Mouse (Mus musculus): Measurements from ENCODE around the gene Fbxo39. TPM values are rescaled to one million over a fixed set of nuclear protein-coding genes. Genes with fewer than 3 reads are reported as not detected.

The Fbxo39 gene
- total RNA-seq, 2 experiments from 2014 or later, result not detected

DNA sequence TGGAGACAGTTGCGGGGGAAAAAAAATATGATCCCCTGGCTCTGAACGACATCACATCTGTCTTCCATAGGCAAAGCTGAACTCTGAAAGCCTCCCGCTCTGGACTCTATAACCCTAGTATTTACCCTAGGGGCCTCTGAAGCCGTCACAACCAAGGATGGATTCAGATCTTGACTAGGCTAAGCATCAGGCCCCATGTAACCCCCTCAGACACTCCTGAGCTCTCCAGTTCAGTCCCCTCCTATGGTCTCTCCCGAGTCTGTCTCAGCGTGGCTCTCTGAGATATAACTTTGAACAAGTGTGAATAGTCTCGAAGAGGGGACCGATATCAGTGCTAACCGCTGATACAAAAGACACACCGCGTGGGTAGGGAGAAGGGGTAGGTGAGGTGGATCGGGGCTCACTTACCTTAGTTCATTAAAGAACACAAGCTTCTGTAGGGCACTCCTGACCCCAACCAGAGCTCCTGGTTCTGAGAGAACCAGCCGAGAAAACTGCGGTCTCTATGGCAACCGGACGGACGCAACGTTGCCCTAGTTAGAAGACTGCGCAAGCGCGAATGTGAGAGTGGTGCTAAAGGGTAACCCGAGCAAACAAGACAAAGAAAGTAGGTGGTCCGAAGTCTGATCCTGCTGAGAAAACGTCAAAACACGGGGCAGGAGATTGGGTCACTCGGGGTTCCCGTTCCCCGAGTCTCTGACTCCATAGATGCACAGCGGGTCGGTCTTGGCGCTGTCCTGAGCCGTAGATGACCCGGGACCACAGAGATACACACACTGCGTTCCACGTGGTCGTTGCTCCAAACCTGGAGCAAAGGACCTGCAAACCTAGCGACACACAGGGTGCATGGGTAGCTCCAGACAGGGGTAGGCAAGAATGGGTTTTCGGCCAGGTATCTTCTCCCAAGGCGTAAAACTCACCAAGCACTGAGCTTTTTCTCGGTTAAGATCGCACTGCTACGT is 47.4 kb downstream of the Fbxo39 start:
- intact Hi-C loops (cut with DNase I), result no loop called here

DNA sequence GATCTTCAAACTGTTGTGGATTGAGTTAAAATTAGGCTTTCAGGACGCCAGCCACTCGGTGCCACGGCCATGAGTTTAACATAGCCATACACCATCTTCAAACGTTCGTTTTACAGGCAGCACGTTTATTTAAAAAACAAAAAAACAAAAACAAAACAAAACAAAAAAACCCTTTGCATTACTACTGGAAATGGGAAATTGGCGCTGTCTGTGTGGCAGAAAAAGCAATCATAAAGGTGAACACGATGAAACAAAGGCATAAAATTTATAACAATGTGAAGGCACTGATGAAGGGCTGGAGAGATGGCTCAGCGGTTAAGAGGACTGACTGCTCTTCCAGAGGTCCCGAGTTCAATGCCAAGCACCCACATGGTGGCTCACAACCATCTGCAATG is 48.1 kb downstream of the Fbxo39 start, which contains the start of gene Tekt1:
Tekt1 (minus strand) TSS at position 96 of the 395 bp plus-strand sequence.
- intact Hi-C loops (cut with DNase I), result no loop called here
- DNase-seq, result no peak

More for the DNA sequence above, 47.4 kb downstream of the Fbxo39 start:
- DNase-seq, result peak; percentile 45 to 66

DNA sequence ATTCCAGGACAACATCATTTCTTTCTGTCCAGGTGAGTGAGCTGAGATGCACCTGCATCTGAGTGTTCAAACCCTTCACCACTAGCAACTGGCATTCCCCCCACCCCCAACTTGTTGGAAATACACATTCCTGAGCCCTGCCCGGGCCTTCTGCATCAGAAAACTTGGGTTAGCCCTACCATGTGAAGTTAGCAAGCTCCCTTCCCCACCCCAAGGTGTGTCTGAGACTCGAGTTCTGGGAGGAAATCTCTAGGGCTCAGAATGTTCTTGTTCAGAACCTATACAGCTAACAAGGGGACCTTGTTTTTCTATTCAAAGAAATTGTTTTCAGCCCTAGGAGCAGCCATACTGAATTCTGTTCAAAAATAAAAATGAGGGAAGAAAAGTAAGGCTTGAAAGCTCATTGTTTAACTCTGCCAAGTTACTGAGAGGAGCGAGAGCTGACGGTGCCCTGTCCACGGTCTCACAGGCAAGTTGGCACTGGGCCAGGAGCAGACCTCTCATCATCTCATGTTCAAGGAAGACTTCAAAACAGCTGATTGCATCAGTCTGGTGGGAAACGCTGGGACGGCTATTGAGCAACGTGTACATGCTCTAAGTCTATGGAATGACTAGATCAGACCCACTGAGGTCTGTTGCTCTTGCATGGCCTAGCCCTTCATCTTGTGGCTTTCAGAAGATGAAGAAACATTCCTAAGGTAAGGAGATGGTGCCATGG is 49.4 kb downstream of the Fbxo39 start:
- no peak for DNase-seq
- intact Hi-C loops (cut with DNase I), result no loop called here

DNA sequence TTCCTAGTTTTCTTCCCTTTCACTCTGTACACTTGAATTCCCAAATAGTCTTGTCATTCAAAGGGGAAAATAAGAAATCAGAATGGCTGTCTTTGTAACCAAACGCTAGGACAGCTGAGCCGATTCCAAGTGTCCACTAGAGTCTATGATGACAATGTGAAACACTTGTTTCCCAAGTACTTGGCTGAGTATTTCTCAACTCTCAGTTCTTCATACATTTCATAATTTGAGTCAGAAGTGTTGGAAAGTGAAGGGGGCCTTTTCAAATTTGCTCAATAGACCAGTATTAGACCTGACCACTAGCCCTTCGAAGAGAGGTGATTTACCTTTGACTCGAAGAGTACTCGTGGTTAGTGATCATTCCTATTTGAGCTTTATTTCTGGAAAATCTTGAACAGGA is 50.3 kb downstream of the Fbxo39 start:
- intact Hi-C loops (cut with DNase I), result no loop called here
- DNase-seq, result no peak

DNA sequence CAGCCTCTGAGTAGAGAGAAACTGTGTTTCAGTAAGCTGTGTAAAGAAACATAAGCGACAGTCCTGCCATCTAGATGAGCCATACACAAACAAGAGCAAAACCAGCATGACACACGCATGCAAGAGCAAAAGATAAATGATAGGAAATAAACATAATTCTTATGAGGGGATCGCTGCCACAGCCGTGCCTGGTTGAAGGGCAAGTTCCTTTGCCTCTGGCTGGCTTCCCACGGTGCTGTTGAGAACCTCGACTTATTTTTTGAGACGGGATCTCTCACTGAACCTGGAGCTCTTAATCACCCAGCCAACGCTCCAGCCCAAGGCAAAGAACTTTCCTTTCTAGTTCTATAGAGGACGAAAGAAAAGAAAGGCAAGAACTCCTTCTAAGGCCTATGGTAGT is 51.9 kb downstream of the Fbxo39 start:
- DNase-seq, result no peak
- intact Hi-C loops (cut with DNase I), result no loop called here

DNA sequence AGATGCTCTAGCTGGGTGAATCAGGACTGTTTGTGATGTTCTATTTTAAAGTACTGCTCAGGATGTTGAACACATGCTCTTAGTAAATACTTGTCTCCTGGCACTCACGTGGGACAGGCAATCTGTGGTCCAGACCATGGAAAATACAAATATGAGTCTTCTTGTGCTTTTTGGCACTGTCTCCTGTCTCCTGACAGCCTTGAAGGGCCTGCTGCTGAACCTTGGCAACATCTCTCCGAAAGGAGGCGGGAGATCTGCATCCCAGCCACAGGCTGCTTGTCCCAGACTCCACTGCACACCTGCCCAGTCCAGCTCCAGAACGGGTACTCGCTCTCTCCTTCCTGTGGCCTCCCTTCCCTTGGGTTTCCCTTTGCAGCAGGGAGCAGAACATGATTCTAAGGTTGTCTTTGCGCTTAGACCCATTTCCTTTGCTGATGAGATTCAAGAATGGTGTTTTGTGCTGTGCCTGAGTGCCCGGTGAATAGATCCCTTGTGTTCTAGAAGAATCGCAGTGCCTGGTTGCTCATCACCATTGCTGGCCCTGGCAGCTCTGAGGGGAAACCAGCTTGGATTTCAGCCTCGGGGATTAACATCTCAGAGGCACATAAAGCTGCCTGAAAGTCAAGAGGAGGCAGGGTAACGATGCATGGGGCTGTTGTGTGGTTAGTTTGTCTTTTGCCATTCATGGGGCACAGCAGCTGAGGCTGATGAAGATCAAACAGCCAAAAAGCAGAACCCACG is 53.9 kb downstream of the Fbxo39 start:
- intact Hi-C loops (cut with DNase I), result no loop called here
- DNase-seq, result no peak

Other genes with a start within 250 kb of the Fbxo39 start
- gene Pitpnm3, start 178.7 kb upstream of the Fbxo39 start, total RNA-seq (2021), result 1 to 10 TPM; 1.3 to 2.1 TPM
- under 1 TPM; 0.25 to 0.26 TPM for gene Gm43951, start 107.6 kb upstream of the Fbxo39 start, total RNA-seq (2021)
- 1 to 10 TPM; 3.8 to 4.7 TPM for gene 4933427D14Rik, start 107.0 kb upstream of the Fbxo39 start, total RNA-seq (2021)
- 10 to 100 TPM; 48.7 to 51.9 TPM for gene Txndc17, start 106.9 kb upstream of the Fbxo39 start, total RNA-seq (2021)
- gene Med31, start 98.9 kb upstream of the Fbxo39 start, total RNA-seq (2021), result 10 to 100 TPM; 10.5 to 10.6 TPM
- gene Slc13a5, start 47.2 kb upstream of the Fbxo39 start, total RNA-seq (2021), result not detected
- 10 to 100 TPM in 1 of 2 experiments, 1 to 10 TPM in 1; 9.1 to 11.6 TPM for gene Xaf1, start 12.8 kb upstream of the Fbxo39 start, total RNA-seq (2021)
- gene Tekt1, start 48.0 kb downstream of the Fbxo39 start, total RNA-seq (2021), result under 1 TPM in 1 of 2 experiments, not detected in 1; 0.19 TPM
- gene Smtnl2, start 97.3 kb downstream of the Fbxo39 start, total RNA-seq (2021), result 10 to 100 TPM; 39.0 to 40.9 TPM
- not detected for gene Ggt6, start 121.1 kb downstream of the Fbxo39 start, total RNA-seq (2021)
- gene Mybbp1a, start 126.9 kb downstream of the Fbxo39 start, total RNA-seq (2021), result 10 to 100 TPM; 47.0 to 50.0 TPM
- gene Spns2, start 175.5 kb downstream of the Fbxo39 start, total RNA-seq (2021), result 10 to 100 TPM; 18.0 to 19.5 TPM
- gene Spns3, start 236.1 kb downstream of the Fbxo39 start, total RNA-seq (2021), result under 1 TPM in 1 of 2 experiments, not detected in 1; 0.07 TPM